Comparison of ENCODE assay signal across 8 mouse cellular contexts in genomic region chr6:34176864-34177247, GRCm38 (mm10). TPM values are rescaled to one million over a fixed set of nuclear protein-coding genes. Genes with fewer than 3 reads are reported as not detected.
A peak's percentile ranks its signal among the peaks of the same experiment; 100 is the strongest.
DNase-seq lines count a peak whose midpoint lies in the region; ATAC-seq lines count a peak whose summit lies in the region.

Slc35b4 (minus strand) TSS chr6:34177111.

- peak within 1 kb of the TSS; percentile 79 for H3K4me2 ChIP-seq in forebrain, embryonic 14.5 days (ENCODE audit: low read length)
- peak within 1 kb of the TSS; percentile 81 for H3K4me2 ChIP-seq in neural tube, embryonic 15.5 days

- H3K9me3 ChIP-seq in forebrain, embryonic 14.5 days (replicated peaks; ENCODE audit: control insufficient read depth, low read length) = no peaks in the 10 kb centered on the region
- 0 out of 2 replicates have a peak, but pooled peaks cover 3% of the 10 kb centered on the region for H3K9me3 ChIP-seq in neural tube, embryonic 15.5 days (replicated peaks)

- DNase-seq in ES-CJ7 (ENCODE audit: low read depth, low spot score) = peak; percentile 99
- peak; percentile 90 for DNase-seq in cerebellum, adult 11 months
- DNase-seq in forebrain, embryonic 14.5 days (ENCODE audit: low spot score) = peak; percentile 99
- peak; percentile 89 to 92 for DNase-seq in heart, postnatal 14 days
- DNase-seq in layer of hippocampus, adult 11-12 months (ENCODE audit: low spot score) = peak; percentile 97
- peak; percentile 96 to 97 for DNase-seq in lung, adult 18-20 months
- DNase-seq in testis, postnatal 14 days (ENCODE audit: low spot score) = peak; percentile 95

- peak within 1 kb of the TSS; percentile 87 for H3K9ac ChIP-seq in forebrain, embryonic 14.5 days (ENCODE audit: low read length)
- H3K9ac ChIP-seq in neural tube, embryonic 15.5 days (replicated peaks) = peak within 1 kb of the TSS; percentile 74

- intact Hi-C loops in heart, postnatal 14 days (cut with DNase I) = loop anchor here (5.0 kb wide), 1 partner anchor 300 kb away; the partner anchor contains the start of gene Bpgm

- under 1% methylated on average over 29 of the region's 29 CpGs for WGBS in forebrain, embryonic 14.5 days
- WGBS in neural tube, embryonic 15.5 days = under 1% methylated on average over 29 of the region's 29 CpGs

- H3K27ac ChIP-seq in forebrain, embryonic 14.5 days (ENCODE audit: low read depth, low read length) = peak within 1 kb of the TSS; percentile 76
- peak within 1 kb of the TSS; percentile 86 for H3K27ac ChIP-seq in neural tube, embryonic 15.5 days (replicated peaks)

- no peaks in the 10 kb centered on the region for H3K36me3 ChIP-seq in forebrain, embryonic 14.5 days (ENCODE audit: control insufficient read depth, insufficient read depth, low read length)
- no peaks in the 10 kb centered on the region for H3K36me3 ChIP-seq in neural tube, embryonic 15.5 days

- H3K4me3 ChIP-seq in forebrain, embryonic 14.5 days (ENCODE audit: low read depth, low read length) = peak within 1 kb of the TSS; percentile 81
- peak within 1 kb of the TSS; percentile 77 for H3K4me3 ChIP-seq in neural tube, embryonic 15.5 days (replicated peaks)

- H3K27me3 ChIP-seq in forebrain, embryonic 14.5 days (replicated peaks; ENCODE audit: control insufficient read depth, insufficient read depth, low read length) = no peaks in the 10 kb centered on the region
- H3K27me3 ChIP-seq in neural tube, embryonic 15.5 days (replicated peaks) = no peaks in the 10 kb centered on the region

- ATAC-seq in forebrain, embryonic 14.5 days = peak; percentile 100
- peak; percentile 100 for ATAC-seq in neural tube, embryonic 15.5 days (ENCODE audit: low FRiP score)

- H3K4me1 ChIP-seq in forebrain, embryonic 14.5 days (ENCODE audit: control insufficient read depth, insufficient read depth, low read length) = peaks cover 6% of the 10 kb centered on the region
- peaks cover 24% of the 10 kb centered on the region for H3K4me1 ChIP-seq in neural tube, embryonic 15.5 days

RNA-seq across cellular contexts. Expression of gene Slc35b4, which starts in this region (rescaled TPM):
- 43.8 and 50.8 TPM in 2 replicates for polyA plus RNA-seq in forebrain, embryonic 14.5 days (2014; fragmentation: Nextera tagmentation; extraction: Ambion mirVana)
- 10 to 100 TPM in 1 of 2 experiments, 1 to 10 TPM in 1; 9.7 to 11.5 TPM for total RNA-seq in heart, postnatal 14 days (2021)
- 39.4 and 47.8 TPM in 2 replicates for polyA plus RNA-seq in neural tube, embryonic 15.5 days (2015; fragmentation: Nextera tagmentation; extraction: Ambion mirVana)

Comparison
In these comparisons a context has a peak if more than half of its experiments do, and no peak if none do; other contexts are left out.
1. Peak in every context shown above with its lines: DNase-seq, ATAC-seq, H3K4me3 ChIP-seq and H3K27ac ChIP-seq.